Mouse (Mus musculus) intestine, postnatal 0 days (tissue): ENCODE measurements at regions not wholly inside any gene's neighbourhood (a gene's known extent, or its start where the extent isn't known, plus 50 kb on each side); places are given as distances from the start of the nearest gene placed in this dataset.
A peak's percentile ranks its signal among the peaks of the same experiment; 100 is the strongest.

Source experiments
- ATAC-seq: fragments of 200-750 bp; cut with Nextera tagmentation; 2 replicates; pipeline ENCODE4 v1.8.0; 2017; ENCODE audit warnings: mild to moderate bottlenecking, moderate TSS enrichment, moderate library complexity
- H3K27ac ChIP-seq: fragments of 300-500 bp; sonication (generic); 2 replicates; pipeline ENCODE4 v1.5.1; 2014; ENCODE audit warnings: mild to moderate bottlenecking, low read depth, low read length, moderate library complexity
- H3K27me3 ChIP-seq: fragments of 300-500 bp; sonication (generic); replicated peaks from 2 replicates; pipeline ENCODE4 v1.6.1; 2014; ENCODE audit warnings: low read length, mixed read lengths; ENCODE audit not compliant: control insufficient read depth, insufficient read depth
- H3K36me3 ChIP-seq: fragments of 300-500 bp; sonication (generic); 2 replicates; pipeline ENCODE4 v1.6.1; 2014; ENCODE audit warnings: mild to moderate bottlenecking, moderate library complexity; ENCODE audit not compliant: control insufficient read depth, insufficient read depth
- H3K4me1 ChIP-seq: fragments of 300-500 bp; sonication (generic); replicated peaks from 2 replicates; pipeline ENCODE4 v1.6.1; 2014; ENCODE audit warnings: antibody characterized with exemption, low read length, mixed read lengths; ENCODE audit not compliant: control insufficient read depth, insufficient read depth
- H3K4me2 ChIP-seq: fragments of 300-500 bp; sonication (generic); replicated peaks from 2 replicates; pipeline ENCODE4 v1.6.1; 2014; ENCODE audit warnings: low read depth, mild to moderate bottlenecking, moderate library complexity
- H3K4me3 ChIP-seq: fragments of 300-500 bp; sonication (generic); 2 replicates; pipeline ENCODE4 v1.5.1; 2014; ENCODE audit warnings: low read depth, low read length
- H3K9ac ChIP-seq: fragments of 300-500 bp; sonication (generic); 2 replicates; pipeline ENCODE4 v1.6.1; 2014; ENCODE audit warnings: mild to moderate bottlenecking, low read depth, low read length
- H3K9me3 ChIP-seq: fragments of 300-500 bp; sonication (generic); 2 replicates; pipeline ENCODE4 v1.6.1; 2016; ENCODE audit warnings: mixed run types; ENCODE audit not compliant: control insufficient read depth
- CTCF ChIP-seq: sonication (generic); IDR thresholded peaks from 2 replicates; pipeline ENCODE4 v1.5.1; 2016; ENCODE audit warnings: low read depth, mild to moderate bottlenecking, control low read depth, antibody characterized with exemption, moderate library complexity
- WGBS: fragments of 180-500 bp; shearing (Covaris S2); extraction: QIAGEN DNeasy Blood & Tissue Kit; methylation state at CpG from one replicate; pipeline ENCODE4 v1.1.7; 2014; 5-methylcytosine and 5-hydroxymethylcytosine counted together

GRCm38 (mm10) chr3:115604734-115605279 is 110.1 kb downstream of the S1pr1 start:
- H3K27ac ChIP-seq = no peak overlapping the region
- no peak overlapping the region for H3K4me2 ChIP-seq
- no peaks in the 10 kb centered on the region for H3K27me3 ChIP-seq
- no peaks in the 10 kb centered on the region for H3K9me3 ChIP-seq
- no peaks in the 10 kb centered on the region for H3K4me1 ChIP-seq
- no peak overlapping the region for H3K9ac ChIP-seq
- TF ChIP-seq CTCF = no peak
- no peaks in the 10 kb centered on the region for H3K36me3 ChIP-seq
- H3K4me3 ChIP-seq = no peak overlapping the region
- ATAC-seq = no peak
- 66% methylated on average over 5 of the region's 5 CpGs for WGBS

GRCm38 (mm10) chr3:115604267-115604666 is 110.6 kb downstream of the S1pr1 start:
- Histone ChIP-seq H3K36me3 (no peaks in the 10 kb centered on the region), H3K27ac (no peak overlapping the region), H3K4me2 (no peak overlapping the region), H3K4me1 (no peaks in the 10 kb centered on the region), H3K4me3 (no peak overlapping the region), H3K9ac (no peak overlapping the region), H3K27me3 (no peaks in the 10 kb centered on the region), H3K9me3 (no peaks in the 10 kb centered on the region)
- no peak for ATAC-seq
- no peak for TF ChIP-seq CTCF
- WGBS = 78% methylated on average over 7 of the region's 7 CpGs

GRCm38 (mm10) chr3:115603803-115604202 is 111.1 kb downstream of the S1pr1 start:
- TF ChIP-seq CTCF = no peak
- H3K27ac ChIP-seq = no peak overlapping the region
- H3K4me1 ChIP-seq = no peaks in the 10 kb centered on the region
- 75% methylated on average over 3 of the region's 3 CpGs for WGBS
- H3K9me3 ChIP-seq = no peaks in the 10 kb centered on the region
- ATAC-seq = no peak
- H3K4me2 ChIP-seq = no peak overlapping the region
- no peaks in the 10 kb centered on the region for H3K36me3 ChIP-seq
- no peaks in the 10 kb centered on the region for H3K27me3 ChIP-seq
- H3K4me3 ChIP-seq = no peak overlapping the region
- no peak overlapping the region for H3K9ac ChIP-seq

- Histone ChIP-seq H3K27ac (no peak overlapping the region), H3K4me3 (no peak overlapping the region), H3K9ac (no peak overlapping the region), H3K36me3 (no peaks in the 10 kb centered on the region), H3K4me1 (no peaks in the 10 kb centered on the region), H3K27me3 (no peaks in the 10 kb centered on the region), H3K4me2 (no peak overlapping the region), H3K9me3 (no peaks in the 10 kb centered on the region)
- 93% methylated on average over 2 of the region's 2 CpGs for WGBS
- no peak for TF ChIP-seq CTCF
- ATAC-seq = no peak
Measured at GRCm38 (mm10) chr3:115599281-115599680, 115.6 kb downstream of the S1pr1 start.

GRCm38 (mm10) chr3:115596523-115596922 is 118.3 kb downstream of the S1pr1 start:
- Histone ChIP-seq H3K36me3 (no peaks in the 10 kb centered on the region), H3K4me3 (no peak overlapping the region), H3K4me1 (no peaks in the 10 kb centered on the region), H3K27ac (no peak overlapping the region), H3K9me3 (no peaks in the 10 kb centered on the region), H3K4me2 (no peak overlapping the region), H3K27me3 (no peaks in the 10 kb centered on the region), H3K9ac (no peak overlapping the region)
- 25% methylated on average over 6 of the region's 6 CpGs for WGBS
- no peak for ATAC-seq
- TF ChIP-seq CTCF = peak; percentile 84

- Histone ChIP-seq H3K9me3 (no peaks in the 10 kb centered on the region), H3K4me2 (no peak overlapping the region), H3K9ac (no peak overlapping the region), H3K27ac (no peak overlapping the region), H3K27me3 (no peaks in the 10 kb centered on the region), H3K4me3 (no peak overlapping the region), H3K36me3 (no peaks in the 10 kb centered on the region), H3K4me1 (no peaks in the 10 kb centered on the region)
- WGBS = 74% methylated on average over 5 of the region's 5 CpGs
- TF ChIP-seq CTCF = no peak
- no peak for ATAC-seq
Measured at GRCm38 (mm10) chr3:115590716-115591115, 124.2 kb downstream of the S1pr1 start.

- no peak for TF ChIP-seq CTCF
- Histone ChIP-seq H3K36me3 (no peaks in the 10 kb centered on the region), H3K27me3 (no peaks in the 10 kb centered on the region), H3K9me3 (no peaks in the 10 kb centered on the region), H3K27ac (no peak overlapping the region), H3K4me3 (no peak overlapping the region), H3K4me1 (no peaks in the 10 kb centered on the region), H3K9ac (no peak overlapping the region), H3K4me2 (no peak overlapping the region)
- no peak for ATAC-seq
- WGBS = 63% methylated on average over 2 of the region's 2 CpGs
Measured at GRCm38 (mm10) chr3:115588585-115588984, 126.3 kb downstream of the S1pr1 start.
